Mouse (Mus musculus) heart, embryonic 16.5 days (tissue): Measurements from ENCODE around the gene Clk2. TPM values are rescaled to one million over a fixed set of nuclear protein-coding genes. Genes with fewer than 3 reads are reported as not detected.

ENCODE experiments used
- ATAC-seq: fragments of 200-750 bp; cut with Nextera tagmentation; replicated peaks from 2 replicates; pipeline ENCODE4 v1.8.0; 2017; ENCODE audit warnings: moderate number of reproducible peaks; ENCODE audit not compliant: insufficient read depth, low FRiP score; ENCODE audit errors: extremely low read depth
- H3K27ac ChIP-seq: fragments of 300-500 bp; sonication (generic); 2 replicates; pipeline ENCODE4 v1.5.1; 2014; ENCODE audit warnings: mild to moderate bottlenecking, low read length, control low read depth, moderate library complexity
- H3K27me3 ChIP-seq: fragments of 300-500 bp; sonication (generic); 2 replicates; pipeline ENCODE4 v1.6.1; 2014; ENCODE audit warnings: low read length, mixed read lengths; ENCODE audit not compliant: control insufficient read depth, insufficient read depth
- H3K36me3 ChIP-seq: fragments of 300-500 bp; sonication (generic); 2 replicates; pipeline ENCODE4 v1.6.1; 2014; ENCODE audit not compliant: control insufficient read depth, insufficient read depth
- H3K4me1 ChIP-seq: fragments of 300-500 bp; sonication (generic); 2 replicates; pipeline ENCODE4 v1.6.1; 2014; ENCODE audit warnings: low read length, mixed read lengths; ENCODE audit not compliant: control insufficient read depth, insufficient read depth
- H3K4me2 ChIP-seq: fragments of 300-500 bp; sonication (generic); 2 replicates; pipeline ENCODE4 v1.6.1; 2014; ENCODE audit warnings: low read depth, mild to moderate bottlenecking, control low read depth, low read length
- H3K4me3 ChIP-seq: fragments of 300-500 bp; sonication (generic); 2 replicates; pipeline ENCODE4 v1.5.1; 2014; ENCODE audit warnings: mild to moderate bottlenecking, control low read depth, low read length
- H3K9ac ChIP-seq: fragments of 300-500 bp; sonication (generic); 2 replicates; pipeline ENCODE4 v1.6.1; 2014; ENCODE audit warnings: low read length, control low read depth
- H3K9me3 ChIP-seq: fragments of 300-500 bp; sonication (generic); replicated peaks from 2 replicates; pipeline ENCODE4 v1.6.1; 2016; ENCODE audit warnings: low read length; ENCODE audit not compliant: control insufficient read depth
- WGBS: fragments of 180-500 bp; shearing (Covaris S2); extraction: QIAGEN DNeasy Blood & Tissue Kit; methylation state at CpG from one replicate; pipeline ENCODE4 v1.1.7; 2014; 5-methylcytosine and 5-hydroxymethylcytosine counted together
- polyA plus RNA-seq: library from polyadenylated mRNA; unstranded; fragments of >200 nt; fragmentation: Nextera tagmentation; extraction: Ambion mirVana; gene quantifications from 2 replicates; pipeline ENCODE4 v1.2.1, GENCODE M21; 2015

Clk2 gene
- polyA plus RNA-seq, 1 experiment from 2014 or later = 17.9 TPM

- Histone ChIP-seq H3K4me3 (no peak overlapping the region), H3K36me3 (no peaks in the 10 kb centered on the region), H3K4me1 (peaks cover 13% of the 10 kb centered on the region), H3K9me3 (no peaks in the 10 kb centered on the region), H3K27me3 (no peaks in the 10 kb centered on the region), H3K27ac (no peak overlapping the region), H3K9ac (no peak overlapping the region), H3K4me2 (no peak overlapping the region)
- no peak for ATAC-seq
- WGBS = 69% methylated on average over 1 of the region's 1 CpGs
These were observed 53.7 kb downstream of the Clk2 start for GRCm38 (mm10) chr3:89218271-89218670.

GRCm38 (mm10) chr3:89219546-89219945, 55.0 kb downstream of the Clk2 start:
- H3K36me3 ChIP-seq = no peaks in the 10 kb centered on the region
- no peak overlapping the region for H3K27ac ChIP-seq
- H3K4me1 ChIP-seq = peaks cover 11% of the 10 kb centered on the region
- WGBS = 27% methylated on average over 8 of the region's 8 CpGs
- no peak overlapping the region for H3K9ac ChIP-seq
- no peak overlapping the region for H3K4me3 ChIP-seq
- H3K9me3 ChIP-seq = no peaks in the 10 kb centered on the region
- no peaks in the 10 kb centered on the region for H3K27me3 ChIP-seq
- no peak overlapping the region for H3K4me2 ChIP-seq
- no peak for ATAC-seq

GRCm38 (mm10) chr3:89221167-89221566, 56.6 kb downstream of the Clk2 start:
- ATAC-seq = no peak
- H3K4me2 ChIP-seq = no peak overlapping the region
- H3K27ac ChIP-seq = no peak overlapping the region
- no peaks in the 10 kb centered on the region for H3K36me3 ChIP-seq
- 74% methylated on average over 5 of the region's 5 CpGs for WGBS
- no peak overlapping the region for H3K9ac ChIP-seq
- H3K4me3 ChIP-seq = no peak overlapping the region
- no peaks in the 10 kb centered on the region for H3K4me1 ChIP-seq
- no peaks in the 10 kb centered on the region for H3K9me3 ChIP-seq
- H3K27me3 ChIP-seq = peaks cover 7% of the 10 kb centered on the region; the same call in 1 of the 2 replicates

GRCm38 (mm10) chr3:89224796-89225195, 60.2 kb downstream of the Clk2 start:
- H3K4me3 ChIP-seq = no peak overlapping the region

GRCm38 (mm10) chr3:89225321-89225815, 60.8 kb downstream of the Clk2 start:
- Histone ChIP-seq H3K4me1 (peaks cover 12% of the 10 kb centered on the region), H3K9ac (no peak overlapping the region), H3K4me3 (no peak overlapping the region), H3K27me3 (peaks cover 16% of the 10 kb centered on the region; the same call in 1 of the 2 replicates), H3K27ac (no peak overlapping the region), H3K9me3 (no peaks in the 10 kb centered on the region), H3K4me2 (no peak overlapping the region), H3K36me3 (no peaks in the 10 kb centered on the region)
- WGBS = 62% methylated on average over 12 of the region's 12 CpGs
- no peak for ATAC-seq

More at GRCm38 (mm10) chr3:89224796-89225195, 60.2 kb downstream of the Clk2 start:
- H3K27ac ChIP-seq = no peak overlapping the region
- peaks cover 16% of the 10 kb centered on the region; the same call in 1 of the 2 replicates for H3K27me3 ChIP-seq
- WGBS = 77% methylated on average over 11 of the region's 11 CpGs
- H3K9me3 ChIP-seq = no peaks in the 10 kb centered on the region
- H3K4me2 ChIP-seq = no peak overlapping the region
- no peaks in the 10 kb centered on the region for H3K36me3 ChIP-seq
- no peak for ATAC-seq
- H3K9ac ChIP-seq = no peak overlapping the region
- peaks cover 12% of the 10 kb centered on the region for H3K4me1 ChIP-seq

GRCm38 (mm10) chr3:89225918-89226317, 61.3 kb downstream of the Clk2 start:
- no peaks in the 10 kb centered on the region for H3K9me3 ChIP-seq
- peaks cover 16% of the 10 kb centered on the region; the same call in 1 of the 2 replicates for H3K27me3 ChIP-seq
- no peak overlapping the region for H3K27ac ChIP-seq
- no peak for ATAC-seq
- 61% methylated on average over 4 of the region's 4 CpGs for WGBS
- H3K9ac ChIP-seq = no peak overlapping the region
- no peaks in the 10 kb centered on the region for H3K36me3 ChIP-seq
- H3K4me3 ChIP-seq = no peak overlapping the region
- peaks cover 12% of the 10 kb centered on the region for H3K4me1 ChIP-seq
- no peak overlapping the region for H3K4me2 ChIP-seq

GRCm38 (mm10) chr3:89226361-89226760, 61.8 kb downstream of the Clk2 start:
- Histone ChIP-seq H3K4me3 (no peak overlapping the region; the same call in 1 of the 2 replicates), H3K9me3 (no peaks in the 10 kb centered on the region), H3K27me3 (peaks cover 16% of the 10 kb centered on the region; the same call in 1 of the 2 replicates), H3K4me1 (peaks cover 12% of the 10 kb centered on the region), H3K36me3 (no peaks in the 10 kb centered on the region), H3K9ac (no peak overlapping the region; the same call in 1 of the 2 replicates), H3K27ac (no peak overlapping the region), H3K4me2 (peak overlapping the region; percentile 76; the same call in 1 of the 2 replicates)
- 59% methylated on average over 11 of the region's 11 CpGs for WGBS
- no peak for ATAC-seq

Other genes with a start within 250 kb of the Clk2 start
- gene Ash1l, start 214.2 kb upstream of the Clk2 start, polyA plus RNA-seq = 14.5 and 15.6 TPM in 2 replicates
- 145 and 148 TPM in 2 replicates for gene Dap3, start 213.6 kb upstream of the Clk2 start, polyA plus RNA-seq
- gene Rusc1, start 71.5 kb upstream of the Clk2 start, polyA plus RNA-seq = 8.1 and 10.2 TPM in 2 replicates
- gene Gm43738, start 63.7 kb upstream of the Clk2 start, polyA plus RNA-seq = not detected in 2 replicates
- gene Fdps, start 62.8 kb upstream of the Clk2 start, polyA plus RNA-seq = 103 and 116 TPM in 2 replicates
- gene Pklr, start 28.7 kb upstream of the Clk2 start, polyA plus RNA-seq = 0.20 and 0.64 TPM in 2 replicates
- 0.70 and 0.76 TPM in 2 replicates for gene Hcn3, start 4.6 kb upstream of the Clk2 start, polyA plus RNA-seq
- 89.5 and 93.9 TPM in 2 replicates for gene Scamp3, start 12.7 kb downstream of the Clk2 start, polyA plus RNA-seq
- 17.7 TPM in 2 replicates for gene Fam189b, start 18.3 kb downstream of the Clk2 start, polyA plus RNA-seq
- gene Gba, start 38.1 kb downstream of the Clk2 start, polyA plus RNA-seq = 33.2 and 33.3 TPM in 2 replicates
- gene Thbs3, start 50.4 kb downstream of the Clk2 start, polyA plus RNA-seq = 24.0 TPM in 2 replicates
- gene Mtx1, start 62.3 kb downstream of the Clk2 start, polyA plus RNA-seq = 120 and 127 TPM in 2 replicates
- 3.3 and 11.3 TPM in 2 replicates for gene Muc1, start 64.3 kb downstream of the Clk2 start, polyA plus RNA-seq
- 202 and 234 TPM in 2 replicates for gene Krtcap2, start 81.2 kb downstream of the Clk2 start, polyA plus RNA-seq
- 1.1 and 1.3 TPM in 2 replicates for gene Trim46, start 81.5 kb downstream of the Clk2 start, polyA plus RNA-seq
- 65.3 and 79.6 TPM in 2 replicates for gene Dpm3, start 94.6 kb downstream of the Clk2 start, polyA plus RNA-seq
- gene Slc50a1, start 105.8 kb downstream of the Clk2 start, polyA plus RNA-seq = 44.8 and 51.1 TPM in 2 replicates
- gene Efna1, start 116.3 kb downstream of the Clk2 start, polyA plus RNA-seq = 34.4 and 45.5 TPM in 2 replicates
- 0.89 and 1.1 TPM in 2 replicates for gene Efna3, start 158.2 kb downstream of the Clk2 start, polyA plus RNA-seq
- gene Efna4, start 173.2 kb downstream of the Clk2 start, polyA plus RNA-seq = 5.2 and 7.3 TPM in 2 replicates
- 61.5 and 73.6 TPM in 2 replicates for gene Adam15, start 185.2 kb downstream of the Clk2 start, polyA plus RNA-seq
- not detected in 2 replicates for gene Dcst2, start 197.2 kb downstream of the Clk2 start, polyA plus RNA-seq
- gene Dcst1, start 200.5 kb downstream of the Clk2 start, polyA plus RNA-seq = 0.06 and 0.21 TPM in 2 replicates
- 1.7 and 2.6 TPM in 2 replicates for gene Zbtb7b, start 230.0 kb downstream of the Clk2 start, polyA plus RNA-seq
- 1.7 TPM in 1 of 2 replicates, not detected in the other for gene Lenep, start 238.0 kb downstream of the Clk2 start, polyA plus RNA-seq
- 38.8 and 41.0 TPM in 2 replicates for gene Flad1, start 247.1 kb downstream of the Clk2 start, polyA plus RNA-seq